Mouse (Mus musculus) liver, postnatal 0 days (tissue): ENCODE measurements around the gene Wwox.

Experiments
- CTCF ChIP-seq: sonication (generic); IDR thresholded peaks from 2 replicates; pipeline ENCODE4 v1.5.1; 2016; ENCODE audit warnings: antibody characterized with exemption, low read depth
- EP300 ChIP-seq: IDR thresholded peaks from 2 replicates; pipeline ENCODE4 v1.6.1; 2016; ENCODE audit warnings: antibody characterized with exemption, low read depth, mild to moderate bottlenecking

DNA sequence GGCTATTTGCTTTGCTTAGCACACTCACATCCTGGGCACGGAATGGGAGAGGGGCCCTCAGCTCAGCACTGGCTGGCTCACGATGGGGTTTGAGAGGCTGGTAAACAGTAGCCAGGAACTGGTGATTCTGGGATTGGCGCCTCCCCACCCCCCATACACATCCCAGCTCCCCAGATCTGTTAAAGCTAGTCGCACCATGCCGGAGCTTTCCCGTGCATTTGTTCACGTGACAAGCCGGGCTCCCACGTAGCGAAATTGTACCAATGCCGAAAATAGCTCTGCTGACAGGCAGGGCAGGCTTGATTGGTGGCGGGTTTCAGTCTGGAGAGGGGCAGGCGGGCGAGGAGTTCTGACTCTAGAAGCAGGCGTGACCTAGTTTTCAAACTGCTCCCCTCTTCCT, 16.5 kb downstream of the Wwox start:
- no peak for TF ChIP-seq CTCF
- TF ChIP-seq EP300, result no peak
